Mouse (Mus musculus) heart, postnatal 0 days (tissue): Measurements from ENCODE around the gene Grik4. TPM values are rescaled to one million over a fixed set of nuclear protein-coding genes. Genes with fewer than 3 reads are reported as not detected.

Experiments used
- ATAC-seq: fragments of 200-750 bp; cut with Nextera tagmentation; 2 replicates; pipeline ENCODE4 v1.8.0; 2017; ENCODE audit warnings: low read depth, moderate number of reproducible peaks, moderate library complexity; ENCODE audit not compliant: insufficient read depth
- DNase-seq: peaks from one replicate; pipeline ENCODE4 v3.0.0-alpha.2; 2016; ENCODE audit warnings: low spot score
- H3K27ac ChIP-seq: fragments of 300-500 bp; sonication (generic); 2 replicates; pipeline ENCODE4 v1.5.1; 2014; ENCODE audit warnings: low read depth, mild to moderate bottlenecking
- H3K27me3 ChIP-seq: fragments of 300-500 bp; sonication (generic); 2 replicates; pipeline ENCODE4 v1.6.1; 2014; ENCODE audit warnings: low read length, mixed read lengths; ENCODE audit not compliant: control insufficient read depth, insufficient read depth
- H3K36me3 ChIP-seq: fragments of 300-500 bp; sonication (generic); replicated peaks from 2 replicates; pipeline ENCODE4 v1.6.1; 2014; ENCODE audit warnings: low read length, mixed read lengths; ENCODE audit not compliant: control insufficient read depth, insufficient read depth
- H3K4me1 ChIP-seq: fragments of 300-500 bp; sonication (generic); 2 replicates; pipeline ENCODE4 v1.6.1; 2014; ENCODE audit warnings: antibody characterized with exemption; ENCODE audit not compliant: control insufficient read depth, insufficient read depth
- H3K4me2 ChIP-seq: fragments of 300-500 bp; sonication (generic); 2 replicates; pipeline ENCODE4 v1.6.1; 2014; ENCODE audit warnings: low read depth, mild to moderate bottlenecking, low read length, moderate library complexity
- H3K4me3 ChIP-seq: fragments of 300-500 bp; sonication (generic); 2 replicates; pipeline ENCODE4 v1.5.1; 2014; ENCODE audit warnings: low read depth, low read length
- H3K9ac ChIP-seq: fragments of 300-500 bp; sonication (generic); replicated peaks from 2 replicates; pipeline ENCODE4 v1.6.1; 2014; ENCODE audit warnings: low read depth, low read length, mixed read lengths
- H3K9me3 ChIP-seq: fragments of 300-500 bp; sonication (generic); replicated peaks from 2 replicates; pipeline ENCODE4 v1.6.1; 2016; ENCODE audit warnings: low read length; ENCODE audit not compliant: control insufficient read depth
- CTCF ChIP-seq: IDR thresholded peaks from 2 replicates; pipeline ENCODE4 v1.5.1; 2016; ENCODE audit warnings: antibody characterized with exemption, control low read depth, low read depth
- EP300 ChIP-seq: IDR thresholded peaks from 2 replicates; pipeline ENCODE4 v1.6.1; 2016; ENCODE audit warnings: antibody characterized with exemption, low read depth
- WGBS: fragments of 180-500 bp; shearing (Covaris S2); extraction: QIAGEN DNeasy Blood & Tissue Kit; methylation state at CpG from one replicate; pipeline ENCODE4 v1.1.7; 2014; 5-methylcytosine and 5-hydroxymethylcytosine counted together
- polyA plus RNA-seq: library from polyadenylated mRNA; unstranded; fragments of >200 nt; fragmentation: Nextera tagmentation; extraction: Ambion mirVana; gene quantifications from 2 replicates; pipeline ENCODE4 v1.2.1, GENCODE M21; 2015
- total RNA-seq: library from RNA; depleted of rRNA; stranded (reverse); fragments of >200 nt; gene quantifications from 2 replicates; pipeline ENCODE4 v1.2.3, GENCODE M21; 2014; ENCODE audit warnings: low replicate concordance

Gene Grik4
- total and polyA plus RNA-seq, 2 experiments from 2014 or later = 0.03 TPM; not detected in 1

DNA sequence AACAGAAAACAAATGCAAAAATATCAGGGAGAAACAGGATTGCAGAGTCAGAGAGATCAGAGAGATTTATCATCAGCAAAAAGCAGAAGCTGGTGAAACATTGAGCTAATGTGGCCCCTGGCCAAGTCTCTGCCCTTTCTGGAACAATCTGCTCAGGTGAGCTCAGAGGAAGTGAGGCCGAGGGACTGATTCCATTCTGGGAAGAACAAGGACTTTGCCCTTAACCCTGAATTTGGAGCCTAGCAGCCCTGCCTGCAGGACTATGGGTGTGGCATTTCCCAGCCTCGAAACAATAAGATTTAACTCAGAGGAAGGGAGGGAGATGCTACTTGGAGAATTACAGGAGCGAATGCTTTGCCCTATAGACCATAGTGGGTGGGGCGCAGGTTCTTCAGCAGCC, 432.0 kb downstream of the Grik4 start:
- Histone ChIP-seq H3K9me3 (no peaks in the 10 kb centered on the region), H3K4me2 (no peak overlapping the region), H3K4me3 (no peak overlapping the region), H3K27ac (no peak overlapping the region), H3K27me3 (no peaks in the 10 kb centered on the region; the same call in 1 of the 2 replicates), H3K4me1 (no peaks in the 10 kb centered on the region), H3K36me3 (no peaks in the 10 kb centered on the region), H3K9ac (no peak overlapping the region)
- WGBS = 55% methylated on average over 4 of the region's 4 CpGs
- TF ChIP-seq EP300 (no peak), CTCF (no peak)
- DNase-seq = no peak
- no peak for ATAC-seq

DNA sequence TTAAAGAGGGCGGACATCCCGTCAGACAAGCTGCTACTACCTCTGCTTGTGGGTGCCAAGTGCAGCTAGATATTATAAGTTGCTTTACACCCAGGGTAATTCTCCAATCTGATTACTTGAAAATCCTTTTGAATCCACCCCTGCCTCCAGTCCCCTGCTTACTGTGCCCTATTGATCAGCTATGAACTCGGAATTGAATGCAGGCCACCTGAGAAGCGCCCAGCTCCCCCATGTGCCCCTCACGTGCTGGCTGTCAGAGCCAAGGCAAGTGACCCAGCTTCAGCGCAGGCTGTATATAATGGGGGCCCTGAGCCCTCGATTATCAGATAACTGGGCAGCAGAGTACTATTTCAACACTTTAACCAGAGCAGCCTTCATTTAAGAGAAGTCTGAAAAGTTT, 436.1 kb downstream of the Grik4 start:
- no peak overlapping the region for H3K9ac ChIP-seq
- TF ChIP-seq CTCF (no peak), EP300 (no peak)
- H3K4me3 ChIP-seq = no peak overlapping the region
- no peaks in the 10 kb centered on the region for H3K9me3 ChIP-seq
- H3K27me3 ChIP-seq = no peaks in the 10 kb centered on the region
- WGBS = 78% methylated on average over 7 of the region's 7 CpGs
- no peak overlapping the region for H3K27ac ChIP-seq
- H3K36me3 ChIP-seq = no peaks in the 10 kb centered on the region
- ATAC-seq (no peak), DNase-seq (no peak)
- no peak overlapping the region for H3K4me2 ChIP-seq
- no peaks in the 10 kb centered on the region for H3K4me1 ChIP-seq

DNA sequence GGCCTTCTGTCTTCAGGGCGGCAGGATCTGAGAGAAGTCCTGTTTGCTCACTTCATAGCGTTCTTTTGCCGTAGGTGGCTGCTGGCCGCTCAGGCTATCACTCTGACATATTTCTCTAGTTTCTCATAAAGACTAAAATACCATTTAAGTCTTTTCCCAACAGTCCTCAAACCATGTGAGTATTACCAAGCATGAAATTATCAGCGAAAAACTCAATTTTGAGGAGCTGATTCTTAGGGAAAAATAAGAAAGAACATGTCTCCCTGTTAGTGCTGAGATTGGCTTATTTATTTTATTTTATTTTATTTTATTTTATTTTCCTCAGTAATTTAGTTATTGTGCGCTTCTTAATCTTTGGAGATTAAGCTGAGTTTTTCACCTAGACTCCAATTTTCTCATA, 436.6 kb downstream of the Grik4 start, which contains the start of gene Tbcel:
Tbcel (minus strand) TSS at position 101 of the 400 bp plus-strand sequence.
- Histone ChIP-seq H3K4me2 (no peak within 1 kb of the TSS), H3K27me3 (no peaks in the 10 kb centered on the region), H3K27ac (no peak within 1 kb of the TSS), H3K9me3 (no peaks in the 10 kb centered on the region), H3K4me3 (no peak within 1 kb of the TSS), H3K4me1 (no peaks in the 10 kb centered on the region), H3K9ac (no peak within 1 kb of the TSS), H3K36me3 (no peaks in the 10 kb centered on the region)
- no peak for DNase-seq
- 81% methylated on average over 6 of the region's 6 CpGs for WGBS
- no peak for ATAC-seq
- no peak for TF ChIP-seq CTCF
- no peak for TF ChIP-seq EP300

DNA sequence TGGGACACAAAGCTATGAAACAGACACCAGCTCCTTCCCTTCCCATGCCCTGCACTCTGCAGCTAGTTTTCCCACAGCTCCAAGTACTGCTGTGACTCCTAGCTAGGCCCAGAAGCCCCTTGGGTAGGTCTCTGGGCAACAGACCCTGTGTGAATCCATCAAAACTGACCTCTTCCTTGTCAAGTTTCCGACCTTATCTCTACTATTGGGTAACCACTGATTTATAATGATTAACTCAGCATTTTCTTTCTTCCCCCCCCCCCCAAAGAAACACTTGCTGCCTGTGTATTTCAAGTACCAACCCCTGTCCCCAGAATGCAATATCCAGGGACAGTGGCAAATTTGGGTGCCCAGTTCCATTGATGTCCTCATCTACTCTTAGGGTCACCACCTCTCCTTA, 437.3 kb downstream of the Grik4 start:
- no peaks in the 10 kb centered on the region for H3K36me3 ChIP-seq
- H3K27me3 ChIP-seq = no peaks in the 10 kb centered on the region
- no peak overlapping the region for H3K9ac ChIP-seq
- H3K4me3 ChIP-seq = no peak overlapping the region
- no peaks in the 10 kb centered on the region for H3K4me1 ChIP-seq
- H3K9me3 ChIP-seq = no peaks in the 10 kb centered on the region
- DNase-seq (no peak), ATAC-seq (no peak)
- H3K27ac ChIP-seq = no peak overlapping the region
- H3K4me2 ChIP-seq = no peak overlapping the region
- no peak for TF ChIP-seq EP300
- TF ChIP-seq CTCF = no peak
- WGBS = 31% methylated on average over 1 of the region's 1 CpGs

DNA sequence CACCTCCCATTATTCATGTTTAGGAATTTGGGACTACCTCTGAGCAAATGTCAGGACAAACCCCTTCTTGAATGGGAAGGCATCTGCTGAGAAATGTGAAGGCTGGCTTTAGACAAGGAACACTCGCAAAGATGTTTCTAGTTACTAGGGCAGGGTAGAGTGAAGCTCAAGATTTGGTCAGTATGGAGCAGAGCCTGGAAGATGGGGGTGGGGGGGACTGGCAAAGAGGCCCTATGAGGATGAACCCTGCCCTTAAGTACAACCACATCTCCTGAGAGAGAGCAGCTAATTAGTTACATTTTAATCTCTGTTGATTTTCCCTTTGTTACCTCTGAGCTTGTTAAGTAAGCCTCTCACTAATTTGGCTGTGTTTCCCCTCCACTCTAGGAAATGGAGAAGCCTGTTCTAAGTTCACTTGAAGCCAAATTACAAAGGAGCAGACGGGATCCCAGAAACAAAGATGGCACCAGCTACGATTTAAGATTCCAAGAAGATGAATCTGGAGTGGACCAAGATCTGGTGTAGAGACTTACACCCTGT, 439.3 kb downstream of the Grik4 start:
- no peaks in the 10 kb centered on the region for H3K9me3 ChIP-seq
- DNase-seq = no peak
- TF ChIP-seq EP300 = no peak
- no peaks in the 10 kb centered on the region for H3K36me3 ChIP-seq
- no peak overlapping the region for H3K27ac ChIP-seq
- H3K9ac ChIP-seq = no peak overlapping the region
- ATAC-seq = no peak
- no peaks in the 10 kb centered on the region for H3K4me1 ChIP-seq
- no peak overlapping the region for H3K4me3 ChIP-seq
- WGBS = 68% methylated on average over 3 of the region's 3 CpGs
- H3K27me3 ChIP-seq = no peaks in the 10 kb centered on the region
- H3K4me2 ChIP-seq = no peak overlapping the region

DNA sequence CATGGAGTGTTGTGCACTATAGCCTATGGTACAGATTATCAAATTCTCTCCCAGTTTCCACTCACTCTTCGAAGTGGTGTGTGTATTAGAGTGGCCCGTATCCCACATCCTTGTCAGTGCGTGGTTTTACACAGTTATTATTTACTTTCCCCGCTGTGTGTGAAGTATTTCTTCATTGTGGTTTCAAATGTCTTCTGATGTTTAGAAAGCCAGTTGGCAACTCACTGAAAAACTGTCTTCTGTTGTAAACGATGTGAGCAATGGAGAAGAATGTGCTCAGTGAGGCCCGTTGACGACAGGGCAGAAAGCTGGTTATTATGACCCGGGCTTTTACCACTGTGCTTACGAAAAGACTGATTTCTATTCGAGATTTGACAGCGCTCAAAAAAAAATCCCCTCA, 439.7 kb downstream of the Grik4 start:
- no peak for ATAC-seq
- Histone ChIP-seq H3K4me2 (no peak overlapping the region), H3K27ac (no peak overlapping the region), H3K4me3 (no peak overlapping the region), H3K36me3 (no peaks in the 10 kb centered on the region), H3K4me1 (no peaks in the 10 kb centered on the region), H3K9ac (no peak overlapping the region), H3K27me3 (no peaks in the 10 kb centered on the region), H3K9me3 (no peaks in the 10 kb centered on the region)
- DNase-seq = no peak
- WGBS = 75% methylated on average over 11 of the region's 11 CpGs
- TF ChIP-seq EP300 (no peak), CTCF (no peak)
